Mouse (Mus musculus) neural tube, embryonic 11.5 days (tissue): ENCODE results near the gene Ms4a8a. TPM values are rescaled to one million over a fixed set of nuclear protein-coding genes. Genes with fewer than 3 reads are reported as not detected.
"Not testable (repeated sequence)": the region's sequence is repeated elsewhere in the genome, so short reads cannot be mapped to it uniquely, and the experiment has no call there.

Source experiments
- ATAC-seq: fragments of 200-750 bp; cut with Nextera tagmentation; 2 replicates; pipeline ENCODE4 v1.8.0; 2017; ENCODE audit warnings: moderate number of reproducible peaks, mild to moderate bottlenecking, moderate TSS enrichment, moderate library complexity; ENCODE audit not compliant: insufficient read depth, low FRiP score, low TSS enrichment
- DNase-seq: peaks from one replicate; pipeline ENCODE4 v3.0.0-alpha.2; 2015; ENCODE audit warnings: low spot score
- H3K27ac ChIP-seq: fragments of 300-500 bp; sonication (generic); 2 replicates; pipeline ENCODE4 v1.5.1; 2014; ENCODE audit warnings: low read depth, mild to moderate bottlenecking, low read length
- H3K27me3 ChIP-seq: fragments of 300-500 bp; sonication (generic); 2 replicates; pipeline ENCODE4 v1.6.1; 2014; ENCODE audit warnings: mild to moderate bottlenecking, low read length, mixed read lengths; ENCODE audit not compliant: control insufficient read depth, insufficient read depth
- H3K36me3 ChIP-seq: fragments of 300-500 bp; sonication (generic); 2 replicates; pipeline ENCODE4 v1.6.1; 2014; ENCODE audit warnings: mild to moderate bottlenecking, low read length, moderate library complexity, mixed read lengths; ENCODE audit not compliant: control insufficient read depth, insufficient read depth
- H3K4me1 ChIP-seq: fragments of 300-500 bp; sonication (generic); 2 replicates; pipeline ENCODE4 v1.6.1; 2014; ENCODE audit warnings: low read length, mixed read lengths; ENCODE audit not compliant: control insufficient read depth, insufficient read depth
- H3K4me2 ChIP-seq: fragments of 300-500 bp; sonication (generic); 2 replicates; pipeline ENCODE4 v1.6.1; 2014; ENCODE audit warnings: low read depth, mild to moderate bottlenecking, moderate library complexity
- H3K4me3 ChIP-seq: fragments of 300-500 bp; sonication (generic); 2 replicates; pipeline ENCODE4 v1.5.1; 2014; ENCODE audit warnings: low read depth, low read length
- H3K9ac ChIP-seq: fragments of 300-500 bp; sonication (generic); 2 replicates; pipeline ENCODE4 v1.6.1; 2014; ENCODE audit warnings: mild to moderate bottlenecking, low read length
- H3K9me3 ChIP-seq: fragments of 300-500 bp; sonication (generic); 2 replicates; pipeline ENCODE4 v1.6.1; 2016; ENCODE audit warnings: low read length; ENCODE audit not compliant: control insufficient read depth
- WGBS: fragments of 180-500 bp; shearing (Covaris S2); extraction: QIAGEN DNeasy Blood & Tissue Kit; methylation state at CpG from one replicate; pipeline ENCODE4 v1.1.7; 2014; 5-methylcytosine and 5-hydroxymethylcytosine counted together
- polyA plus RNA-seq: library from polyadenylated mRNA; unstranded; fragments of >200 nt; fragmentation: Nextera tagmentation; extraction: Ambion mirVana; gene quantifications from 2 replicates; pipeline ENCODE4 v1.2.1, GENCODE M21; 2014

The Ms4a8a gene
- polyA plus RNA-seq, 1 experiment from 2014 or later: not detected

DNA sequence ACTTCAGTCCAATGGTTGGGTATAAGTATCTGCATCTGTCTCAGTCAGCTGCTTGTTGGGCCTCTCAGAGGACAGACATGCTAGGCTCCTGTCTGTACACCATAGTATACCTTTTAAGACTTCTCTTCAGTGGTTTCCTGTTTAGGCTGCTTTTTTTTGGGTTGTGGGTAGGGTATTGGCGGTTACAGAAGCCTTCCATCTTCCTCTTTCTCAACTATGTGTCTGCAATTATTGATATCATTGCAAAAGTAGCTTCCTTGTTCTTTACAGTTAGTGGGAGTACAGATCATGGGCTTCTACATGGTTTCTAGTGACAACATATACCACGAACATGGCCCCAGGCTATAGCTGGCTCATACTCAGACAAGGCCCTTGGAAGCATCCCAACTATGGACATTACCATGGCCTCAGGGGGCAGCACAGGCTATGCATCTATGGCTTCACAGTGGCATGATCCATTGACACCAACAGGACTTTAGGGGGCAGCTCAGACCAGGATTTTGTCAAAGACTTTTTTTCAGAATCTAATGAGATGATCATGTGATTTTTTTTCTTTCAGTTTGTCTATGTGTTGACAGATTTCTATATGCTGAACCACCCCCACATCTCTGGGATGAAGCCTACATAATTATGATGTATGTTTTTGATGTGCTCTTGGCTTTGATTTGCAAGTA, 15.6 kb downstream of the Ms4a8a start:
- H3K9me3 ChIP-seq: no peaks in the 10 kb centered on the region
- H3K36me3 ChIP-seq: no peaks in the 10 kb centered on the region
- H3K4me3 ChIP-seq: no peak overlapping the region
- no peaks in the 10 kb centered on the region for H3K27me3 ChIP-seq
- DNase-seq: no peak
- no peak overlapping the region for H3K9ac ChIP-seq
- WGBS: 81% methylated on average over 2 of the region's 2 CpGs
- ATAC-seq: no peak
- H3K27ac ChIP-seq: no peak overlapping the region
- H3K4me1 ChIP-seq: no peaks in the 10 kb centered on the region
- H3K4me2 ChIP-seq: no peak overlapping the region

DNA sequence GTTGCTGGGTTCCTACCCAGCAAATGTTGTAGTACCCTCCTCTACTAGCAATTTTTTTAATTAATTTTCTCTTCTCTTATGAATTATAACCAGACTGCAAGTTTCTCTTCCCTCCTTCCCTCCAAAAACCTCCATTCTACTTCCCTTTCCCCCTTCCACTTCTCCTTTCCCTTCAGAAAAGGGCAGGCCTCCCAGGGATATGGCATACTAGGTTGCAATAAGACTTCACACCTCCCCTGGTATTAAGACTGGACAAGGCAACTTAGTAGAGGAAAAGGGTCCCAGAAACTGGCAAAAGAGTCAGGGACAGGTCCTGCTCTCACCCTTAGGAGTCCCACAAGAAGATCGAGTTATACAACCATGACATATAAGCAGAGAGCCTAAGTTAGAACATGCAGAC, 20.0 kb downstream of the Ms4a8a start:
- H3K4me2 ChIP-seq: no peak overlapping the region
- H3K36me3 ChIP-seq: no peaks in the 10 kb centered on the region
- DNase-seq: no peak
- H3K27me3 ChIP-seq: no peaks in the 10 kb centered on the region
- H3K9ac ChIP-seq: no peak overlapping the region
- no peak overlapping the region for H3K4me3 ChIP-seq
- H3K9me3 ChIP-seq: no peaks in the 10 kb centered on the region
- ATAC-seq: no peak
- no peak overlapping the region for H3K27ac ChIP-seq
- 79% methylated on average over 1 of the region's 1 CpGs for WGBS
- no peaks in the 10 kb centered on the region for H3K4me1 ChIP-seq

DNA sequence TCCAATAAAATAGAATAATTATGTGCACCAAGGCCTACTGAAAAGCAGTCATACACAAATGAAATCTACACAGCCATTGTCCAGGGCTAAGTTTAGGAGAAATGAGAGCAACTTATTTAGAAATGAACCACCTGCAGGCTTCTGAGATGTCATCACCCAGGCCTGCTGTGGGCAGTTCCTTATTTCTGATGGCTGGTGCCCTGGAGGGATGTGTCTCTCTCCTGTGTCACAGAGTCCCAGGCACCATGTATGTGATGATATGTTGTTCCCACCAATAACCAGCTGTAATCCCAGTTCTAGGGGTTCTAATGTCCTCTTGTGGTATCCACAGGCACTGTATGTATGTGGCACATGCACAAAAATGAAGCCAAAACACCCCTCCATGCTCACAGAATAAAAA, 20.9 kb downstream of the Ms4a8a start:
- Histone ChIP-seq H3K36me3 (no peaks in the 10 kb centered on the region), H3K4me2 (no peak overlapping the region), H3K27ac (no peak overlapping the region), H3K4me3 (no peak overlapping the region), H3K9me3 (no peaks in the 10 kb centered on the region), H3K4me1 (no peaks in the 10 kb centered on the region), H3K27me3 (no peaks in the 10 kb centered on the region), H3K9ac (no peak overlapping the region)
- DNase-seq (no peak), ATAC-seq (no peak)

DNA sequence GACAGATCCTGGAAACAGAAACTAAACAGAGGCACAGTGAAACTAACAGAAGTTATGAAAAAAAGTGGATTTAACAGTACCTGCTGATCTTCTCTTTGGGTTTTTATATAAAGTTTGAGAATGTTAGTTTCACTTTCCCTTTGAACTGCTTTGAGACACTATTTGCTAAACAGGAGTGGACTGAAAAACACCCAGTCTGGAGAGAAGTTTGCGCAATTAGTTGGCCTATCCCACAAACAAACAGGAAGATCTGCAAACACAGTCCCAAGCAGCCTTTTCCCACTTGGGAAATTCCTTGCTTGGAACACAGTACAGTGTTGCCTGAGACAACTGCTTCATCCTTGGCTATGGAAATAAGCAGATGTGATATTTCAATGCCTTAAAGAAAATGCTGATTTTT, 25.2 kb downstream of the Ms4a8a start:
- not testable (repeated sequence) for H3K4me3 ChIP-seq, DNase-seq, H3K27me3 ChIP-seq, H3K9ac ChIP-seq, H3K4me1 ChIP-seq, H3K4me2 ChIP-seq, H3K9me3 ChIP-seq, H3K36me3 ChIP-seq, H3K27ac ChIP-seq, ATAC-seq
- WGBS: 93% methylated on average over 1 of the region's 1 CpGs

DNA sequence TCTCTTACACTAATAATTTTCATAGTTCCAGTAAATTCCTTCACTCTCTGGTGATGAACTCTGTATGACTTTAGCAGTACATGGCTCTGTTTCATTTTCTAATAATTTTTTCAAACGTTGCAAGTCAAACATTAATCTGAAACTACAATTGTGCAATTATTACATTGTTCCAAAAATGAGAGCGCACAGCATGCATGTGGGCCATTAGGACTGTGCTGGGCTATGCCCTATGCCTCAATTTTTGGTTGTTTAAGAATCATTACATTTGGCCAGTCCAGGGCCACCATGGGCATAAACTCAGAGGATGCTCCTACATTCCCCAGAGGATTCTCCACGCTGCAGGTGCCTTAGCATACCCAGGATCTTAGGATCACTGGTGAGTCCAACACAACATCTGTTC, 27.6 kb downstream of the Ms4a8a start:
- Histone ChIP-seq H3K4me3 (no peak overlapping the region), H3K27ac (no peak overlapping the region), H3K36me3 (no peaks in the 10 kb centered on the region), H3K4me2 (no peak overlapping the region), H3K27me3 (no peaks in the 10 kb centered on the region), H3K4me1 (no peaks in the 10 kb centered on the region), H3K9me3 (no peaks in the 10 kb centered on the region), H3K9ac (no peak overlapping the region)
- DNase-seq (no peak), ATAC-seq (no peak)
- WGBS: 74% methylated on average over 3 of the region's 3 CpGs

DNA sequence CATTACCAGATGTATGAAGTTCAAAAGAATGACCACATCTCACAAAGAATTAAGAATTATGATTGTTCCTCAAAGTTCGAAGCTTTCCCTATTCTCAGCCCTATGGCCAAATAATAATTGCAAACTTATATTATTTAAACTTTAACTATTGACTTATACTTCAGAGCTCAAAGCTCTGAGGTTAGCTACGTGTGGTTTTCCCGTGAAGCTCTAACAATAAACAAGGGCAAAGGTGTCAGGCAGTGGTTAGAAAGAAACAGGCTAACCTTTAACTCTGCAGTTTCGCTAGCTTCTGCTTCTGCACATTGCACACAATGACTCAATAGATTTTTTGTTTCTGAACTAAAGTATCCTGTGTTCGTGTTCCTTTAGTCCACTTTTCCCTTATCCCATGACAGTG, 28.0 kb downstream of the Ms4a8a start:
- no peaks in the 10 kb centered on the region for H3K4me1 ChIP-seq
- H3K27ac ChIP-seq: no peak overlapping the region
- H3K36me3 ChIP-seq: no peaks in the 10 kb centered on the region
- DNase-seq (no peak), ATAC-seq (no peak)
- no peaks in the 10 kb centered on the region for H3K9me3 ChIP-seq
- WGBS: 72% methylated on average over 5 of the region's 5 CpGs
- no peak overlapping the region for H3K4me3 ChIP-seq
- no peak overlapping the region for H3K4me2 ChIP-seq
- H3K9ac ChIP-seq: no peak overlapping the region
- H3K27me3 ChIP-seq: no peaks in the 10 kb centered on the region

DNA sequence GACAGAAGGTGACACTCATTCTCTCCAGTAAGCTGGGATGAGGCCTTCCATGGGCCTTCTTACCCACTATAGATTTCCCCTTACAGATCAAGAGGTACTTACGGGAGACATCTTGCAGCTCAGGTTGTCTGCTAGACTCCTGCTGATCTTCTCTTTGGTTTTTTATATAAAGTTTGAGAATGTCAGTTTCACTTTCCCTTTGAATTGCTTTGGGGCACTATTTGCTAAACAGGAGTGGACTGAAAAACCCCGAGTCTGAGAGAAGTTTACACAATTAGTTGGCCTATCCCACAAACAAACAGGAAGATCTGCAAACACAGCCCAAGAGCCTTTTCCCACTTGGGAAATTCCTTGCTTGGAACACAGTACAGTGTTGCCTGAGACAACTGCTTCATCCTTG, 30.6 kb downstream of the Ms4a8a start:
- H3K4me1 ChIP-seq: no peaks in the 10 kb centered on the region
- H3K36me3 ChIP-seq: no peaks in the 10 kb centered on the region
- WGBS: 75% methylated on average over 2 of the region's 2 CpGs
- no peak overlapping the region for H3K27ac ChIP-seq
- H3K9ac ChIP-seq: no peak overlapping the region
- no peak overlapping the region for H3K4me2 ChIP-seq
- H3K9me3 ChIP-seq: no peaks in the 10 kb centered on the region
- DNase-seq (no peak), ATAC-seq (no peak)
- H3K4me3 ChIP-seq: no peak overlapping the region
- no peaks in the 10 kb centered on the region for H3K27me3 ChIP-seq

DNA sequence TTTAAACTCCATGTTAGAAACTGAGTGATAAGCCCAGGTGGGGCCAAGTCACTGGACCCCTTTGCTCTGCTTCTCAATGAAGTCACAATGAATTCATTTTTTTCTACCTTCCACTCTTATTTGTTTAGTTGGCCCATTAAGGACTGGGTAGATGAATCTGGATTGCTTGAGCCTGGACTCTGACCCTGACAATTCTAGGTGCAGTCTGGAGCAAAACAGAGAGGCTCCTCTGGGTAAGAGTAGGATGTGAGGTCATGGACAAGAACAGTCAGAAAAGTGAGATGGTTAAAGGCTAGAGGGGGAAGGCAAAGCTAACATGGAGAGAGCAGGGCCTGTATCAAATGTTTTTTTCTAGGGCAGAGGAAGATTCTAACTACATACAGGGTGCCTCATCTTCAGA, 31.5 kb downstream of the Ms4a8a start:
- H3K4me1 ChIP-seq: no peaks in the 10 kb centered on the region
- ATAC-seq (no peak), DNase-seq (no peak)
- no peaks in the 10 kb centered on the region for H3K9me3 ChIP-seq
- H3K27me3 ChIP-seq: no peaks in the 10 kb centered on the region
- no peak overlapping the region for H3K9ac ChIP-seq
- H3K36me3 ChIP-seq: no peaks in the 10 kb centered on the region
- H3K4me2 ChIP-seq: no peak overlapping the region
- H3K4me3 ChIP-seq: no peak overlapping the region
- no peak overlapping the region for H3K27ac ChIP-seq

DNA sequence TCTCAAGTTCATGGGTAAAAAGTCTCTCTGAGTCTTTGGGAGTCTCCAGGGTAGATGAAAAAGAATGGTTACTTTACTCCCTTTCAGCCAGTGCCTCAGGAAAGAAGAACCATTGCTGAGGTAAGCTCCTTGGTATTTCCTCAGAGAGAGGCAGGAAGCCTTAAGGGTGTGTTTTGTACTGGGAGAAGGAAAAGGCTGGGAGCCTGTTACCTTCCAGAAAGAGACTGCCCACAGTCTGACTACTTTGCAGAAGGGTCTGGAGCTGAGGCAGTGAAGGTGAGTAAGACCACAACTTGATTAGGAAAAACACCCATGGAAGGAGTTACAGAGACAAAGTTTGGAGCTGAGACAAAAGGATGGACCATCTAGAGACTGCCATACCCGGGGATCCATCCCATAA, 32.4 kb downstream of the Ms4a8a start:
- Histone ChIP-seq H3K4me3 (no peak overlapping the region), H3K9ac (no peak overlapping the region), H3K27ac (no peak overlapping the region), H3K27me3 (no peaks in the 10 kb centered on the region), H3K9me3 (no peaks in the 10 kb centered on the region), H3K4me1 (no peaks in the 10 kb centered on the region), H3K4me2 (no peak overlapping the region), H3K36me3 (no peaks in the 10 kb centered on the region)
- DNase-seq (no peak), ATAC-seq (no peak)
- WGBS: 73% methylated on average over 1 of the region's 1 CpGs
